Mouse (Mus musculus) gastrocnemius, adult 18-20 months (tissue): ENCODE results near the gene Gm45844. TPM values are rescaled to one million over a fixed set of nuclear protein-coding genes. Genes with fewer than 3 reads are reported as not detected.
A peak's percentile ranks its signal among the peaks of the same experiment; 100 is the strongest.
"Not testable (repeated sequence)": the region's sequence is repeated elsewhere in the genome, so short reads cannot be mapped to it uniquely, and the experiment has no call there.

Source experiments
- DNase-seq: peaks from one replicate; pipeline ENCODE4 v3.0.0; 2021; ENCODE audit warnings: low spot score
- long read RNA-seq, 2 experiments: library from polyadenylated mRNA; stranded (forward); transcript quantifications; one replicate each; pipeline ENCODE4 v2.0.0; 2021
- microRNA-seq: library from miRNA; unstranded; fragments of <30 nt; microRNA quantifications from one replicate; pipeline ENCODE4 v1.2.0, GENCODE M21; 2021
- total RNA-seq, 2 experiments: library from RNA; stranded (reverse); gene quantifications; 2 replicates each; pipeline ENCODE4 v1.2.3; 2021

Gm45844 gene
- total RNA-seq = 1 to 10 TPM; 1.4 to 1.6 TPM
- long read RNA-seq, experiment 1, partial matches to known transcripts = 0 of 3 reads
- long read RNA-seq, experiment 1, other reads (novel, unspliced or antisense) = 2 of 3 reads
- long read RNA-seq, experiment 2, partial matches to known transcripts = 1 of 2 reads
- long read RNA-seq, experiment 2, other reads (novel, unspliced or antisense) = 1 of 2 reads

DNA sequence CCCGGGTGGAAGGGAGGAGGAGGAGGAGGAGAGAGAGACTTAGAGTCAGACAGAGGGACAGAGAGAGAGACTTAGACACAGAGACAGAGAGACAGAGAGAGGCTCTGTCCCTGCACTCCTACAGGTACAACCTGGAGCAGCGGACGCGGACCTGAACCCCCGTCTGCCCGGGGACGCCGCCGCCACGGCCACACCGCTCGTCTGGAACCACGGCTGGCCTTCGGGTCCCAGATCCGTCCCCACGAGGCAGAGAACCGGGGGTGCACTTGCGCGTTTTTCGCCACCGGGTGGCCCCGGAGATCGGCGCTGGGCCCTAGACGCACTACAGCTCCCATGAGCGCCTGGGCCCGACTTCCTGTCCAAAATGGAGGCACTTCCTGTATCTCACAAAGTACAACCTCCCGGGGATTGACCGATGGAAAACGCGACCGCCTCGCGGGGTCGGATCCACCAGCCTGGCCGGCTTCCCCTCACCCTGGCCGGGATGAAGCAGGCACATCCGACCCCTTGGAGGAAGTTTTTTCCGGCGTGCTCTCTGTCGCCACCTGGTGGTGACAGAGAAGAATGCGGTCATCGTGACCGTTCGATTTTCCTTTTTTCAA, at the start of gene Gm45844:
Gene Gm45844 (minus strand): TSS at position 324 of the 602 bp plus-strand sequence.
- DNase-seq = peak; percentile 90

DNA sequence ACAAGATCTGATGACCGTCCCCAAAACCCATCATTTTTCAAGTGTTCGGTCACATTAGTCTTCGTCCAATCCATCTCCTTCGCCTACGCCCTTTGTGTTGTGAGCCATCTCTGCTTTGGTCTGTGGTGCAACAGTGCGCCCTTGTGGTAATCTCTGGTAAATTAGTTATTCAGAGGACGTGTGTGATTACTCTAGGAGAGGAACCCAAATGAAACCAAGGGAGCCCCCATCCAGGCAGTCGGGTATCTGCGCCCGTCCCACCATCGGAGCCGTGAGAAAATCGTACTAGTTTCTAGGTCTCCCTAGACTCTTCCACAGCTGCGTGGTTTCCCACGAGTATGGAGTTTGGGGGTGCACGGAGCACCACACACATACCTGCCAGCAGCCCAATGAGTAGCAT, 17.5 kb upstream of the Gm45844 start:
- peak; percentile 58 for DNase-seq

DNA sequence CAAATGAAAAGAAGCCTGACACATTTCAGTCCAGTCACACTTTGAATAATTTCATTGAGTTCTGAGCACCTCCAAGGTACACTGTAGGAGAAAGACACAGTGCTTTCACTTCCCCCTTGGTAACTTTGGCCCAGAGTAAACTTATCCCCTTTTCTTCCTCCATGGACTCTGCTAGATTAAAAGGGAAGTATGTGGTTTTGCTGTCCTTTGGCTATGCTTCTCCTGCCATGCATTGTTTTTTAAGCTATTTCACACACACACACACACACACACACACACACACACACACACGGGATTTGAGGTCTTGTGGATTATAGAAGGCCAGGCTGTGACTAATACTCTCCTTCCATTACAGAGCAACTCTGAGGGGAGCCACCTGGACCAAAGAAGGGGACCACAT, 3.3 kb upstream of the Gm45844 start:
- no peak for DNase-seq

DNA sequence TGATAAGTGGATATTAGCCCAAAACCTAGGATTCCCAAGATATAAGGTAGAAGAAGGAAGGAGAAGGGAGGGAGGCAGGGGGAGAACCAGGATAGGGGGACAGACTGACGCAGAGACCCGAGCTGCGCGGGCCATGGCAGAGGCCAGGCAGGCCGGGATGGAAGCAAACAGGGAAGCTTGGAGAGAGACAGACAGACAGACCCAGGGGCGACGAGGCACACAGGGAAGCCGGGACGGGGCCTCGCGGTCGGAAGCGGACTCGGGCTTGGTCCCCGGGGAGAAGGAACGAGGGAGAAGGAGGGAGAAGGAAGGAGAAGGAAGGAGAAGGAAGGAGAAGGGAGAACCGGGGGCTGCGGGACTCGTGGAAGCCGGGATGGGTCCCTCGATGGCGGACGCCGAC, 533 bp downstream of the Gm45844 start:
- DNase-seq = not testable (repeated sequence)

DNA sequence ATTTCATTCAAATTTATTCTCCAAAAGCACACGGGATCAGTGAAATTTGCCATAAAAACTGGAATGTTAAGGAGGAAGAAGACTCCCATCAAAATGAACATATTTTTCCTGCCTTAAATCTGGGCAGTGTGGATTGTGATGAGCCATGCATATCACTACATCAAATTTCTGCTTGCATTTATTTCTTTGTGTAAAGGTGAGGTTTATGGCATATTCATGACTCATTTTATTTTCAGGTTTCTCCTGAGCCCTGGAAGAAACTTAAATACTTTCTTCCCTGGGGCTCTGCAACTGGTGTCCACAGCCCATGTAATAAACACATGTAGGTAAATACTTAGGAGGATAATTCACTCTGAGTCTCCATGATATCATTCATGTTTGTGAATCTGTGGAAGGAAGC, 30.9 kb downstream of the Gm45844 start, which contains the start of gene Vmn2r29:
Gene Vmn2r29 (minus strand): TSS at position 101 of the 400 bp plus-strand sequence.
- not testable (repeated sequence) for DNase-seq

DNA sequence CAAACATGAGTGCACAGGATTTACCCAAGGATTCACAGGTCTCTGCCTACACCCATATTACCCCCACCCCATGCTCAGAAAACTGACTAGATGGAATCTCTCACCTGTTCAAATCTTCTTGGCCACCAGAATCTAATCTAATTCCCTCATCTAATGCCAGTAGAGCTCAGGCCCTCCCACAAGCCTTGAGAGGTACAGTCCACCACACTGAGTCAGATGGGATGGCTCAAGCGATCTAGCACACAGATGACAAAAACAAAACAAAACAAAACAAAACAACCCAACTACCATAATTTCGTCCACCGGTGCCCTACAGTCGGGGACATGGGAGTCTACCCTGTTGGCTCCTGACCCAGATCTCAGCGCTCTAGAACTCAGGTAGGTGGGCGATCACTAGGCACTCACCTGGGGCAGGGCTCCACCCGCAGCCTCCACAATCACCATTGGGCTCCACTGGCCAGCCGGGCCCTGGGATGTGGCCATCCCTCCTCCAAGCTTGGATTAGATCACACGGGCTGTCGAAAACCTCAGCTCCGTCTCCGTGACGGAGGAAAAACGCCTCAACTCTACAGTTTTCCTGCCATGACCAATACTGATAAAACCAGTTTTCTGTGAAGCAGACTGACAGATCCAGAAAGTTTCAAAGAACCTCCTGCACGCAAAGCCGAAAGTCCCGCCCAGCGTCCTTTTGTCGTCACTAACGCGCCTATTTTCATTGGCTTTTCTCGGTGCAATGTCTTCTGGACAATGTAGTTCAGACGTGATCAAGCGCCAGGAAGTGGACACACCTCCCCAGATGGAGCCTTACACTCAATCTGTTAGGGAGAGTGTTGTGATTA, 68.6 kb downstream of the Gm45844 start, which contains the start of gene Zfp772:
Gene Zfp772 (minus strand): TSS at position 686 of the 839 bp plus-strand sequence.
- peak; percentile 29 for DNase-seq

DNA sequence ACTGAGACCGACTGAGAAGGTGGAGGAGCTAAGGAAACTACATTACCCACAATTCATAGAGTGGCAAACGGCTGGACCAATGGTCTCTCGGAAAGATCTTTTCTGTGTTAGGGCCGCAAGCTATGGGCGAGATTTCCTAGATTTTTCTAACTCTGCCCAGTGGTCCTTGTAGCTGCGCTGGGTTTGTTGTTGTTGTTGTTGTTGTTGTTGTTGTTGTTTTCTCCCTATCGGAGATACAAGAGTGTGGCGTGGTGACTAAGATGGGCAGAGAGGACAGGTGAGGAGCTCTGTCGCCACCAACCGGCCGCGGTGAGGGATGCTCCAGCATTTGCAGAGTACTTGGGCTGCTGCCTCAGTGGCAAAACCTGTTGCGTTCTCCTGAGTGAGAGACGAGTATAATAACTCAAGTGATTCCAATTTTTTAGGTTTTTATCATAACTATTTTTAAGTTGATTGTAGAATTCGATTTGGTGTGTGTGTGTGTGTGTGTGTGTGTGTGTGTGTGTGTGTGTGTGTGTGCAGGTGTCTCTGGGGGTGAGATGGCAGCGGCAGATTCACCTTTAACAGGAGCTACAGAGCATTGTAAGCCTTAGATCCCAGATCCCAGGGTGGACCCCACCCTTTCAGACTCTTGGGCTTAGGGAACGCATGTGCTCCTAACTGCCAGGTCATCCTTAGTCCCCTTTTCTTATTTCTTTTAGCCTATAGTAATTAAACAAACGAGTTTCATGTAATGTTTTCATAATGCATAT, 89.7 kb downstream of the Gm45844 start:
- peak; percentile 45 for DNase-seq

DNA sequence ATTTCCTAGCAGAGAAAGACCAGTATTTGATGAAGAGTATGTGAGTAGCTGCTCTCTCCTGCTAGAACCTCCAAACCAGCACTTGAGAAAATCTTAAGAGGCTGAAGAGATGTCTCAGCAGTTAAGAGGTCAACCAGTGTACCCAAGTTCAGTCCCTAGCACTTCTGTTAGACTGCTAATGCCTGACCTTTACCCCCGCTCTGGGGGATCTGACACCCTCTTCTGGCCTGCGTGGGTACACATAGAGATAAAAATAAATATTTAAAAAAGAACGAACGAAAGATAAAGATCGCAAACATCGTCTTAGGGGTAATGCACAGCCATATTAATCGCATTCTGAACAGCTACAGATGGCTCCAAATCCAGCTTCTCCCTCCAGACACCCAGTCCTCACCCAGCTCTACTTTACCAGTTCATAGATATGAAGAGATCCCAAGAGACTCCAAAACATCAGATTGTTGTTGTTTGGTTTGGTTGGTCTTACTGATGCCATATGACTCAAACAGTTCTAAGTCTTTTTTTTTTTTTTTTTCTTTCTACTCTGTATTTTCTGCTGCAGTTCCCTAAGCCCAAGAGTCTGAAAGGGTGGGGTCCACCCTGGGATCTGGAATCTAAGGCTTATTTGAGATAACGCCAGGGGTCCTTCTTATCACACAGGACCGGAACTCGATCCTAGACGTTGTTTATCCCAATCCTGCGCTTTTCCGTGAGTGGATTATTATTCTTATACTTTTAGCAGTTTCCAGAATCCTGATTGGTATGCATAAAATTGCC, 90.5 kb downstream of the Gm45844 start:
- no peak for DNase-seq

DNA sequence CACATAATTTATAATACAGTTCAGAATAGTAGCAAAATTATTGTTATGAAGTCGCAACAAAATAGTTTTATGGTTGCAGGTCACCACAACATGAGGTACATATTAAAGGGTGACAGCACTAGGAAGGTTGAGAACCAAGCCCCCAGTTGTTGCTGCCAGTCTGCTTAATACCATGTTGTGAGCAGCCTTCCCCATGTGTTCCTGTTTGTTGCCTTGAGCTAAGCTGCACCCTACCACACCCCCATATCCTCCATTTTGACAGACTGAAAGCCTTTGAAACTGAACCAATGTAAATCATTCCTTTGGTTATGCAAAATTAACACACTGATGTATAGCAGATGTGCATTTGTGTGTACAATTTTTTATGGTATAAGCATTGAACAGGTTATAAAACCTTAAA, 92.2 kb downstream of the Gm45844 start:
- DNase-seq = no peak

DNA sequence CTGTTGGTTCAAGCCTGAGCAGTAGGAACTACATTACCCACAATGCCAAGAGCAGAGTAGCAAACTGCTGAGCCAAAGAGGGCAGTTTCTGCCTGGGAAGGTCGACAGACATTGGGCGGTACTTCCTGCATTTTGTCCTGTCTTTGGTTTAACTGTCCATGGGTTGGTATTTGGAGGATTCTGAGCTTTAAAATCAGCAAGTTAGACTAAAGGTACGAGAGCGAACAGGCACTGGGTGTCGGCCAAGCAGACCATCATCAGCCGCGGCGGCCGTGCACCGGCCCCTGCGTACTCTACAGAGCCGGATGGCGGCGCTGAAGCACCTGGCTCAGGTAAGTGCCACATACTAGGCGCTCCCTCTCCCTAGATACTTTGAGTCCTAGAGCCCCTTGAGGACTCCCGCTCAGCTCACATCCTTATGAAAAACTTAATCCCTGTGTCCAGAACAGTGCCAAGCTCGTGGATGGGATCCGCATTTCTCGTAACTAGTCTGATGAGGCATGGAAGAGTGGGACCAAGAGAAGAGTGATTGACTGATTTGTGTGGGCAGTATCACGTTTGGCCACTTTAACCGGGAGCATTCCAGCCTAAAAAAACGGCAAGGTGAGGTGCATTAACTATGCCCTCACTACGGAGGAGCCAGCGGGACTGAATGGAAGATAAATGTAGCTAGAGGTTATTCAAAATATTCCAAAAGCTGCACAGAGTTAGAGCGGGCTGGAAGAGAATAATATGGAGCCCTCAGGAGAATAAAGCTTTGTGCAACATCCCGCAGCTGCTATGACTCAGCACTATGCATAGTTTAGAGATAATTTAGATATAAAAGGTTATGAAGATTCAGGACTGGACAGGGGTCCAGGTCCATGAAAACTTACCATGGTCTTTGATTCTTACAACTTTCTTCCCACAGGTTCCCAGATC, 106.6 kb downstream of the Gm45844 start, which contains the start of gene Zfp418:
Gene Zfp418 (plus strand): TSS at position 104 of the 921 bp plus-strand sequence.
- DNase-seq = peak; percentile 73

Small RNA genes lying within 50 kb of the gene (microRNA-seq; reads per million reads assigned to microRNA genes)
- gene Mir5620 = 5.1 reads per million, percentile 10 among the genes with 10 or more reads in this experiment

Other genes starting within 250 kb of the Gm45844 start
- gene Zfp954, start 156.8 kb downstream of the Gm45844 start, total RNA-seq = 1 to 10 TPM; 3.5 to 4.2 TPM
- gene Zfp773, start 141.5 kb downstream of the Gm45844 start, total RNA-seq = 1 to 10 TPM; 1.2 to 1.3 TPM
- gene Zfp418, start 107.0 kb downstream of the Gm45844 start, total RNA-seq = 1 to 10 TPM; 1.9 to 2.2 TPM
- gene Zfp772, start 68.3 kb downstream of the Gm45844 start, total RNA-seq = 1 to 10 TPM; 2.3 TPM
- under 1 TPM in 1 of 2 experiments, not detected in 1; 0.09 TPM for gene Vmn2r29, start 31.0 kb downstream of the Gm45844 start, total RNA-seq
- 10 to 100 TPM; 32.7 to 33.6 TPM for gene Clcn4, start 22.6 kb upstream of the Gm45844 start, total RNA-seq
- gene Vmn2r30, start 59.3 kb upstream of the Gm45844 start, total RNA-seq = not detected
- gene Gm45783, start 96.3 kb upstream of the Gm45844 start, total RNA-seq = not detected
- not detected for gene Vmn2r31, start 121.4 kb upstream of the Gm45844 start, total RNA-seq
- gene Vmn2r32, start 201.7 kb upstream of the Gm45844 start, total RNA-seq = not detected